Mouse (Mus musculus) spleen, postnatal 14 days (tissue): ENCODE data around the gene Cdc42se1.

ENCODE experiments used
- DNase-seq, 2 experiments: peaks; one replicate each; pipeline ENCODE4 v3.0.0; 2021 to 2022; ENCODE audit warnings: low spot score in 2 of 2

Gene Cdc42se1

DNA sequence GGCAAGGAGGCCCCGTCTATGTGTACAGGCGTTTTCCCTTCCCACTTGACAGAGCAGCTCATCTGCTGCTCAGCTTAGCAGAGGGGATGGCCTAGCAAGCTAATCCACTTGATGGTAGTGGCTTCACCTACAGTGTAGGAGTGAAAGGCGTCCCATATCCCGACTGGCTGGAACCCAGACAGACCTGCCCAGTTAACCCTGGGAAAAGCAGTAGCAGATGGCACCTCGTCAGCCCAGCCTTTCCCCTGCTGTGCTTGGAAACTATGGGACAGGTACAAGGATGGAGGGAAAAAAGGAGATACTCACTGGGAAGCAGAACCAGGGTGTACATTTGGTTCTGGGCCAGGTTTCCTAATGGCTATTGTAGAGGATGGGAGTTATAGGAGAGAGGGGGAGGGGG is 21.8 kb downstream of the Cdc42se1 start:
- DNase-seq: no peak

DNA sequence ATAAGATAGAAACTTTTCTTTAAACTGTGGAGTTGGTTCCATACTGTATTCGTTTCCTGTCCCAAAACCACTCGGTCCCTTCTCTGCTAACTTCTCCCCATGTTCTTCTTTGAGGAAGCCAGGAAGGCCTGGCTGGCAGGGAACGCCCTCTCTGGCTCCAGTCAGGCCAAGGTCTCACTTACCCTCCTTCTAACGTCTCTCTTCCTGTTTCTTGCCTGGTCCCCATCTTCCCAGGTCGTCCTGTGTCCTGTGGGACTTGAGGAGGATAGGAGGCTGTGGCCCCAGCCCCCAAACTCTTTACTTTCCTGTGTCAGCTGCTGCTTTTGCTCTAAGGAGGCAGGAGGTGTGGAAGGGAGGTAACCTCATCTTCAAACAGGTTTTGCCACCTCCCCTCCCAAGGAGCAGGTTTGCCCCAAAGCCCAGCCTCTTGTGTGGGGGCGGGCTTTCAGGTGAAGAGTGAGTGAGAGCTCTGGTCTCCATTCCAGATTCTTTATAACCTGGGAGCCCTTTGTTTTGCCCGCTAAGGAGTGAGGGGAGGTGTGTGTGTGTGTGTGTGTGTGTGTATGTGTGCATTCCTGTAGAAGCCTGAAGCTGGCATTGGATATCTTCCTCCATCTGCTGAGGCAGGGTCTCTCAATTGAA is 22.4 kb downstream of the Cdc42se1 start, which contains the start of gene Bnipl:
Bnipl (minus strand) TSS at position 411 of the 642 bp plus-strand sequence.
- DNase-seq: no peak

DNA sequence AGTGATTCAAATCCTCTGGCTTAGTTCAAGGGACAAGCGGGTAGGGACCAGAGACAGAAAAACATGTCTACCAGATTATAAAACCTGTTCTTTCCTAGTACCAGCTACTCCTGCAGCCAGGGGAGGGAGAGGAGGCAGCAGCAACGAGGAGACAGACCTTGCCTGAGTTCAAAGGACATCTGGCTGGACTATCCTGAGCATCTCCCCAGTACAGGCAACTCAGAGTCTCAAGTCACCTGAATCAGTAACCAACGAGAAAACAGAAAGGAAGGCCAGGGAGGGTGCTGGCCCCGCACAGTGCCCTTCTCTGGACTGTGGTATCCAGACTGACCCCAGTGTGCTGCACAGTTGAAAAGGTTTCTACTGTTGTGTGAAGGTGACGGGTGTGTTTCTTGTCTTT is 28.4 kb downstream of the Cdc42se1 start:
- no peak for DNase-seq

DNA sequence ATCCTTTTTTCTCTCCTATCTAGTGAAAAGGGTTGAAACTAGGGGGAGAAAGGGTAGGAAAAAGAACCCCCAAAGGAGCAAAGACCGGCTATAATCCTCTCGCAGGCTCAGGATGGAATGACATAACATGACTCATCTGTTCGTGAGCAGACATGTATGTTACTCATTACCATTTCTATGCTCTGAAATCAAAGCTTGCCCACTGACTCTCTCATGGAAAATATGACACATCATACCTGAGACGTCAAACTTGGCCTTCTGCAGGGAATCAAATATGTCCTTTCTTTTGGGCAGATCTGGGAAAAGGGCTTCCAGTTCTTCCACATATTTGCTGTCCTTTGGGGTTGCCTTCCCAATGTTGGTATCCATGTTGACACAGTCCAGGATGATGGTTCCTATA is 33.4 kb downstream of the Cdc42se1 start:
- DNase-seq: no peak

DNA sequence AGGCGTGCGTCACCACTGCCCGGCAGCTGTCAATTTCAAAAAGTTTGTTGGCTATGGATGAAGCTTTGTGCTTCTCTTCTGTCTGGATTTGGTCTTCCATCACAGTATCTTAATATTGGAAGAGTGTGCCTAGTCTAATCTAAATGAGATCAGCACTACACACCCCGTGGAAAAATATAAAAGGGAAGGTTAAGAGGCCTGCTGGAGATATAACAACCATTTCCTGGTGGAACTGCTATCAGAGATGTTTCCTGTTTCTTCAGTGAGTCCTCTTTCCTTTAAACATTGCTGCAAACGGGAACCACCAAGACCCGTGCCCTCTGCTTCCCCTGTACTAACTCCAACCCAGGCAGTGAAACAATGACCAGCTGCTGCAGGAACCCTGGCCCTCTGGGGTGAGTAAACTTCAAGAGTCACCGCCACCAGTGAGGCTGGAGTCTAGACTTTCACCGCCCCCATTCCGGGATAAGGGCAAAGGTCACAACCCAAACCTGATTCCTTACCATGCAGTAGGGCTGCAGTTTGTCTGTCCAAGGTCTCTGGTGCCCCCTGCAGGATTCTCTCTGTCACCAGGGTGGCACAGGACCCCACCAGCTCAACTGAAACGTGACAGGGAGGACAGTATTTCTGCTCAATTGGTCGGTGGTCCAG is 34.7 kb downstream of the Cdc42se1 start:
- peak; percentile 54 to 77 for DNase-seq

DNA sequence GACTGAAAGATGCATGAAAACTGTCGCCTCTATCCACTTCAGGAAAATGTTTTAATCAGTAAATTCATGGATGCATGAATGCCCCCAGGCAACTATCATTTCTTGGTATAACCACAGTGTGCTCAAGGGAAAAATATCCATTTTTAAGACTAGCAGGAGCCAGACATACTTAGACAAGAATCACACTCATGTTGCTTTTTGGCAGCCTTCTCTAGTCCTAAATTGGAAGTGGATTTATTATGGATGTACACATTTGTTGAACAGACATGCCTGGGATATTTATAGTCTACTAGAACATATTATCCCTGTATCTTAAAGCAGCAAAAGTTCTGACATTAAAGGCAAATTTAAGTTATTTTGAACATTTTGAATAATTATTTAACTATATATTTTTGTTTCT is 36.2 kb downstream of the Cdc42se1 start:
- no peak for DNase-seq

DNA sequence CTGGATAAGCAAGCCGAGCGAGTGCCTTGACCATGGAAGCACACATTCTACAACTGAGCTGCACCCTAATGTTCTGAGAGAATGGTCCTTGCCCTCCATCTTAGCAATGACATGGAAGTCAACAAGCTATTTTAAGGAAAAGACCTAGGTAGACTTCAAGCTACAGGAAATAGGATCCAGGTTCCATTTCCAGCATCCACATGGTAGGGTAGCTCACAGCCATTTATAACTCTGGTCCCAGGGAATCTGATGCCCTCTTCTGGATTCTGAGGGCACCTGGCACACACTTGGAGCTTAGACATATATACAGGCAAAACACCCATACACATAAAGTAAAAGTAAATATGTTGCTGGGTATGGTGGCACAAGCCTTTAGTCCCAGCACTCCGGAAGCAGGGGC is 37.5 kb downstream of the Cdc42se1 start:
- DNase-seq: no peak

DNA sequence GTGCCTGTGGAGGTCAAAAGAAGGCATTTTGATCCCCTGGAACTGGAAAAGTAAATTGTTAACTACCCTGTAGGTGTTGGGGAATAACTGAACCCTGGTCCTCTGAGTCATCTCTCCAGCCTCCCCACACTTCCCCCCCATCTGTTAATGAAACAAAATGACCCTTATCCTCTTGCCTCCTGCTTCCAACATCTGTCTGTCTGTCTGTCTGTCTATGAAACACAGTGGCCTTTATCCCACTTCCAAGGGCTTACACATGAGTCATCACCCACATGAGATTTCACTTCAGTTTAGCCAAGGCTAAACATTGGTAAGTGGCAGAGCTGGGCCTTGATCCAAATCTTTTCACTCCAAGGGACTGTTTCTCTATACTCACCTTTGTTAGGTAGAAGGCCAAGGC is 39.3 kb downstream of the Cdc42se1 start:
- DNase-seq: no peak

DNA sequence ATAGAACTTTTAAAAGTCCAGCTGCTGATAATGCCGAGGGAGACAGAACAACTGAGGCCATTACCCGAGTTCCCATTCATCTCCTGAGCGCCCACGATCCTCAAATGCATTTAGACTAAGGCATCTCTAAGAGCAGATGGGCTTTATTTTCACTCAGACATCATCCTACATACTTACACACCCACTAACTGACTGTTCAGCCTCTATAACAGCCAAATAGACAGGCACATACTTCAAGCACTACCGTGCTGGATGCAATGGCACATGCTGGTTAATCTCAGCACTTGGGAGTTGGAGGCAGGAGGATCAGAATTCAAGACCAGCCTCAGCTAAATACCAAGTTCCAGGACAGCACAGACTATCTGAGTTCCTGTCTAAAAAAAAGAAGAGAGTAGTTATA is 41.3 kb downstream of the Cdc42se1 start:
- DNase-seq: no peak

DNA sequence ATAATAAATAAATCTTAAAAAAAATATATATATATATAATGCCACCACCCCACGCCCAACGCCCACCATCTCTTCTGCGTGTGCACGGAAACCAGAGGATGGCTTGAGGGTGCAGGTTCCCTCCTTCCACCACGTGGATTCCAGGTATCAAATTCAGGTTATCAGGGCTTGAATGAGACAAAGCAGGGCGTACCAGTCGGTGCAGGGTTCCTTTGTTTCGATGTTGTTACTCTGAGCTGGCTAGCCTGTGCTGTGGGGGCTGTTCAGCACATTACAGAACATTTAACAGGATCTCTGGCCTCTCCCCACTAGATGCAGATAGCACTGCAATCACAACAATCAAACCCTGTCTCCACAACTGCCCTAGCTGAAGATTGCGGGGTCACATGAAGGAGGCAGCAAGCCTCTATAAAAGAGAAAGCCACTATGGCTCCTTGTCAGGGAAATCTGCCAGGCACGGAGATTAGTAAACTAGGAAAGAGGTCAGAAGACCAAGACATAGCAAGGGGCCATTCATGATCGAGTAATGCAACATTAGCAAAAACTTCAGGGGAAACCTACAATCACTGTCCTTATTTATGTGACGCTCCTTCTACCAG is 42.3 kb downstream of the Cdc42se1 start:
- no peak for DNase-seq

DNA sequence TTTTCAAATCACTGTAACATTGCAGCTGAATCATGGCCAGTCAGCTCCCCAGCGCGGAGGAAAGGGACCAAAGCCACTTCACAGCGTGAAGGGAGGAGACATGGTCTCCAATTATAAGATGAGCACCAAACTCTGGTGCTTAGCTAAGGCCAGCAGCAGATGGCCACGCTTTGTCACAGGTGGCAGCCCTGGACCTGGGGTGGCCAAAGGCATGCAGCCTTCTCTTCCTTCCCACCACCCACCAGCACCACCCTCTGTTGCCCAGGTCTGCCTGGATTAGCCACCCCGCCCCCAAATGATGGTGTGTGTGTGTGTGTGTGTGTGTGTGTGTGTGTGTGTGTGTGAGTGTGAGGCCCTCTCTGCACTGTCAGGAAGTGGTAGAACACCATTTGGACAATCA is 44.9 kb downstream of the Cdc42se1 start:
- no peak for DNase-seq

DNA sequence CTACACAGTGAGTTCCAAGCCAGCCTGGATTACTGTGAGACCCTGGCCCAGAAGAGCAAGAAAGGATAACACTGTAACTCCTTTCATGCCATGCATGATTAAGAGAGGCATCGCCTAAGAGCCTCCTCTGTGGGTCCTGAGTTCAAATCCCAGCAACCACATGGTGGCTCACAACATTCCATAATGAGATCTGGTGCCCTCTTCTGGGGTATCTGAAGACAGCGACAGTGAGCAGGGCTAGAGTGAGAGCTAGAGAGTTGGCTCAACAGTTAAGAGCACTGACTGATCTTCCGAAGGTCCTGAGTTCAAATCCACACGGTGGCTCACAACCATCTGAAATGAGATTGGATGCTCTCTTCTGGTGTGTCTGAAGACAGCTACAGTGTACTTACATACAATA is 45.9 kb downstream of the Cdc42se1 start:
- no peak for DNase-seq

DNA sequence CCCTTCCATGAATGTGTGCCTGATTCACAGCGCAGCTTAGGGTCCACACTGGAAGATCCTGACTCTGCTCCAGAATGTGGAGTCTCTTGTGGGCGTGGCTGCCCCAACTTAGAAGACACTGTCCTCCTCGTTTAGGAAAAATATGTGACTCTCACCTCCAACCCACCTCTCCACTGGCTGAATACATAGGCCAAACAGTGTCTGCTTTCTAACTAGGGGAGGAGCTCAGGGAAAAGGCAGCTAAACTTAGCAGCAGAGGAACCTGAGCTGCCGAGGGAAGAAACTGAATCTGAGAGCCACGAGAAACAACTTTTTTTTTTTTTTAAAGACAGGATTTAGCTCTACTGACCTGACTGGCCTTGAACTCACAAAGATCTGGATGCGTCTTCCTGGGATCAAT is 46.6 kb downstream of the Cdc42se1 start:
- no peak for DNase-seq

DNA sequence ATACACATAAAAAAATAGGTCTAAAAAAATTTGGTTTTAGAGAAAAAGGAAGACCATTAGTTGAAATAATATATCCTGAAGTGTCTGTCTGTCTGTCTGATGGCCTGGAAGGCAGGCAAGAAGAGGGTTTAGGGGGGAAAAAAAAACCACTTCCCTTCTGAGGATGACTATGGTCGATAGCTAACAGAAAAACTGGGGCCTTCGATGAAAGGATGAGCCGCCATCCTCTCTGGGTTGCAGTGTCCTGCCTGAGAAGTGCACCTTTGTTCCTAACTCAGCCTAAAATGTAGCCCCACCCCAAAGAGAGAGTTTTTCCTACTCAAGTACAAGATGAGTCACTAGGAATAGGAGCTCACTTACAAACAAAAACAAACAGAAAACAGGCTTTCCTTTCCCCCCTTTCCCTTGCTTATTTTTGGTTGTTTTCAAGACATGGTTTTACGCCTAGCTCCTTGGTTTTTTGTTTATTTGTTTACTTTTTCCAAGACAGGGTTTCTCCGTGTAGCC is 47.9 kb downstream of the Cdc42se1 start:
- DNase-seq: no peak

DNA sequence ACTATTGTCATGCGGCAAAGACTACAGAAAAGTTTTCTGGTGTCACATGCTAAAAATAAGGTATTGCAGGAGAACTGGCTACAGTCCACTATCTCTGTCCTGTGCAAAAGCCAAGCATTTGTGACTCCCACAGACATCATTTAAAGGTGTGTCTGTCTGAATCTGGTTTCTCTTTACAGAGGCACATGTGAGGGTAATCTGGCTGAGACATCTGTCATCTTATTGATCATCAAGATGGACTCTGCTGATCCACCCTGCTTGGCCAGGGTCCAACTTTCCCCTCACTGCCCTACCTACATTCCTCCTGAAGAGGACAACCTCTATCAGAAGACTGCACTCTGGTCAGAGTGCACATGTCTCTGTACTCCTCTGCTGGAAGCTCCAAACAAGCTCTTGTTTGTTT is 48.6 kb downstream of the Cdc42se1 start:
- no peak for DNase-seq

DNA sequence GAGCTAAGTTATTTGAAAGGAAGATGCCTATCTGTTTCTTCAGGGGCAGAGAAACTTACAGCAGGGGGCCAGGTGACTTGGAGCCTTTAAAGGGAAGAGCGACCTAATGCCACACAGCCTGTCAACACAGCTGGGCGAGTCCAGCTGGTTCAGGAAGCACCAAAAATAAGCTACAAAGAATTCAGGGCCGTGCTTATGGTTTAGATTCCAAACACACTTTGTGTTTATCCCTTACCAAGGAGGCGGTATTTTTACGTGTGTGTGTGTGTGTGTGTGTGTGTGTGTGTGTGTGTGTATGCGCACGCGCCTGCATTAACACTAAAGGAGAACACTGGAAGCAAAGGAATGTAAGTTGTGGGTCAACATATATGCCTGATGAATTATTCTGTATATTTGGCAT is 52.2 kb downstream of the Cdc42se1 start:
- no peak for DNase-seq

DNA sequence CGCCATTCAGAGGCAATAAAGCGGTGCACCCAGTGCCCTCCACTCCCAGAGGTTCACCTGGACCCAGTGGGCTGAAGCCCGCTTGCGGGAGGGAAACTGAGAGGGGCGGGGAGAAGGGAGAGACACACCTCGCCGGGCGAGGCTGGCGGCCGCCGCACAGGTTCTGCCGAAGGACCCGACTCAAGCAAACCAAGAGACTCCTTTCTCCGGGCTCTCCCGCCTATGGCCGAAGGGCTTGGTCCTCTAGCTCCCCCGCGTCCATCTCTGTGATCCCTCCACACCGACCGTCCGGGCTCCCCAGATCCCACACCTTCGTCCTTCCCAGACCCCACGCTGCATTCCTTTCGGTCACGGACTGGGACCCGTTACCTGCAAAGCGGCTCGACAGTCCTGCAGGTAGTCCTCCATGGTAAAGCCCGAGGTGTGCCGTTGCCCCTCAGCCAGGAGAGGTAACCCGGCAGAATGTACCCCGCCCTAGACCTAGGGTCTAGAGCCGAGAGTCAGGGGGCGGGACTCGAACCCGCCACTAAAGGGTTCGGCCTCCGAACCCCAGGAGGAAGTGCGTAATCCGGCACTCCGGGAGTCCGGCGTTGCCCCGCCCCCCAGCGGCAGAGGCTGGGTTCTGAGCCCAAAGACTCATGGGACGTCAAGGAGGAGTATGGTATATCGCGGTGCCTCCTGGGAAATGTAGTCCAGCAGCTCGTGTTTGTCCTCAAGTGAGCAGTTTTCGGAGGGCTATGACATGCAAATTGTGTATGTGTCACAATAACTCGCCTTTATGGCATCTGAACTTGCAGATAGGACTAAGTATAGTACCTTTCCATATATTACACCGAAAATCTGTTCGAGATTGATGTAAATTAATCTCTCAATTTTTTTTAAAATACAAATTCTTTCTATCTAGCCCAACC is 52.9 kb downstream of the Cdc42se1 start, which contains the start of the genes Mindy1 and Prune1:
Mindy1 (plus strand) TSS at position 130 of the 911 bp plus-strand sequence.
Prune1 (minus strand) TSS at position 861 of the 911 bp plus-strand sequence.
- DNase-seq: peak; percentile 98 to 99

DNA sequence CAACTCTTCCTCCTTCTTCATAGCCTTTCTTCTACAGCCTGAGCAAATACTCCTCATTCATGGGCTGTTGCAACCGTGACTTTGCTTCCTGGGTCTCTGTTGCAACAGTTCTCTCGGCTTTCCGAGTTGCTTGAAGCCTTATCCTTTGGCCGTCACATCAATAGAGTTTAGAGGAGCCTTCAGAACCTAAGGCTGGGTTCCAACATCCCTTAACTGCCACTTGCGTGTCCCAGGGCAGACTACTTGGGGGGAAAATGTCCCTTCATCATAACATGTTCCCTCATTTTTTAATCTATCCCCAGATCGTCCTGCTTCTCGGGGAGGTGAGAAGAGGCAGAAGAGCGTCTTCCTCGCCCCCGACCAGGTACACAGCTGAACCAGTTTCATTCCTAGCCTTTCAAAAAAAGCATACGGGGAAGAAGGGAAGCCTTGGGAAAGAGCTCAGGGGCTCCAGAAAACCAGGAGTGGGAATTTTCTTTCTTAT is 53.9 kb downstream of the Cdc42se1 start:
- peak; percentile 37 to 47 for DNase-seq

DNA sequence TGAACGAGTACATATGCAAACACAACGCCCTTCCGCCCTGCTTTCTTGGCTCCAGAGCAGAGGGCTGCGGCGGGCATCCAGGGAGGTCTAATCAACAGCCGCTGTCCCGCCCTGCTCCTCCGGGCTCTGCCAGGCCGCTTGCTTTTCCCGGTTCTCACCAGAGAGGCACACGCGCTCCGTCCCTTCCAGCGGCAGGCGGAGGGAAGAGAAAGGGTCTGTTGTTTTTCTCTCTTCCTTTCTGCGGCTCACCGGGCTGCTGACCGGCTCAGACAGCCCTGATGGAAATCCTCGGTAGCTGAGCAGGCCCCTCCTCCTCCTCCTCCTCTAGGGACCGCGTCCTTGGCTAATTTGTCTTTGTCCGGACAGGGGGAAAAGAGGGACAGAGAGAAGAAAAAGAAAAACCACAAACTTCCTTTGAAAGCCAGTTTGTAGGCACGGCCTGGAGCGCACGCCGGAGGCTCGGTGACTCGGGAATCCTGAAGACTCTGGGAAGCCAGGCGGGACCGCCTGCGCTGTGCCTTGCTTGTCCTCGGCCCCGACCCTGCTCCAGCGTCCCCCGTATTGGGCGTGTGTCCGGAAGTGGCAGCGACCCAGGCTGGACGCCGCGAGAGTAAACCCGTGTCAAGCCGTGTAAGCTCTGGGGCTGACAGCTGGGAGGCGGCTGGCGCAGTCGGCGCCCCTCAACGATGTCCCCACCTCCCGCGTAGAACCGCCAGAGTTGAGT is 54.5 kb downstream of the Cdc42se1 start:
- DNase-seq: peak; percentile 67 to 73

DNA sequence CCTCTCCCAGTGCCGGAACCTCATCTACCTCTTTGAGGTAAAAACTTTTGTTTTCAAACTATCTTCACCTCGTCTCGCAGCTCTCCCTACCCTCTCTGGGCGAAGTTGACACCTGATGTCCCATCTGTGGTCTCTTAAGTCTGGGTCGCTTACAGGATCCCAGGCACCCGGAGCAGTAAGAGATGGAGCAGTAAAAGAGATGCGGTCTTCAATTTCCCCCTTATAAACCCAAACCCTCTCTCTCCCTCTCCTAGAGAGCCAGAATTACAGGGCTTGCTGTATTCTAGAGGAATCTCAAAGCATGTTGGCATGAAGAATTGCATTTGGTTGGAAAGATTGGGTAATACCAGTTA is 55.0 kb downstream of the Cdc42se1 start:
- DNase-seq: no peak

DNA sequence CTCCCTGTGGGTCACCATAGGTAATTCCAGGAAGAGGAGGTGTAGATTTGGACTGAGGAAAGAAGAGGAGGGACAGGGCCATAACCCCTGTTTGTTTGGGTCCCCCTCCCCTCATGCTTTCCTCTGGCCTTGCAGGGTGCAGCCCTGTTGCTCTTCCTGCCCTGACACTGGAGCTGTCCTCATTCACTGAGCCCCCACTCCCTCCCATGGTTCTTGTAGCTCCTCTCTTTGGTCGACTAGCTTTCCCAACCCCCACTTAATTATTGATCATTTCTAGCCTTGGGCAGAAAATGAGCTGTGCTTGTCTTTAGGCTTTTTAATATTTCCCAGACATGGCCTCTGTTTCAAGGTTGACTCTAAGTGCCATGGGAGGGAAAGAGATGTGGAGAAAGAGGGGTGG is 55.5 kb downstream of the Cdc42se1 start:
- no peak for DNase-seq
